Mouse (Mus musculus): ENCODE measurements around the gene Parvg. TPM values are rescaled to one million over a fixed set of nuclear protein-coding genes. Genes with fewer than 3 reads are reported as not detected.

Parvg gene
- polyA plus RNA-seq, 1 experiment from 2014 or later = 63.9 TPM

- no peaks in the 10 kb centered on the region for H3K79me2 ChIP-seq (ENCODE audit: inconsistent target)
These were observed 27.5 kb downstream of the Parvg start for GRCm38 (mm10) chr15:84351342-84351741.

GRCm38 (mm10) chr15:84351915-84352844, 28.4 kb downstream of the Parvg start:
- Histone ChIP-seq H3K27ac (no peak overlapping the region), H3K79me2 (ENCODE audit: inconsistent target) (no peaks in the 10 kb centered on the region), H3K4me3 (ENCODE audit: inconsistent target) (no peak overlapping the region), H3K36me3 (ENCODE audit: inconsistent target) (no peaks in the 10 kb centered on the region; the same call in 1 of the 2 replicates)
- 90% methylated on average over 21 of the region's 21 CpGs for WGBS (ENCODE audit: missing documents)

More at GRCm38 (mm10) chr15:84351342-84351741, 27.5 kb downstream of the Parvg start:
- Histone ChIP-seq H3K36me3 (ENCODE audit: inconsistent target) (peaks cover 4% of the 10 kb centered on the region; the same call in 1 of the 2 replicates), H3K27ac (no peak overlapping the region), H3K4me3 (ENCODE audit: inconsistent target) (no peak overlapping the region)
- 26% methylated on average over 7 of the region's 7 CpGs for WGBS (ENCODE audit: missing documents)

GRCm38 (mm10) chr15:84355081-84355480, 31.3 kb downstream of the Parvg start:
- 21% methylated on average over 5 of the region's 5 CpGs for WGBS (ENCODE audit: missing documents)
- H3K79me2 ChIP-seq (ENCODE audit: inconsistent target) = no peaks in the 10 kb centered on the region
- H3K36me3 ChIP-seq (ENCODE audit: inconsistent target) = no peaks in the 10 kb centered on the region
- no peak overlapping the region for H3K27ac ChIP-seq
- H3K4me3 ChIP-seq (ENCODE audit: inconsistent target) = no peak overlapping the region

GRCm38 (mm10) chr15:84364746-84365145, 40.9 kb downstream of the Parvg start:
- Histone ChIP-seq H3K79me2 (ENCODE audit: inconsistent target) (no peaks in the 10 kb centered on the region), H3K36me3 (ENCODE audit: inconsistent target) (no peaks in the 10 kb centered on the region), H3K27ac (no peak overlapping the region), H3K4me3 (ENCODE audit: inconsistent target) (no peak overlapping the region)
- 100% methylated on average over 3 of the region's 3 CpGs for WGBS (ENCODE audit: missing documents)

- no peak overlapping the region for H3K4me3 ChIP-seq (ENCODE audit: inconsistent target)
- 90% methylated on average over 17 of the region's 17 CpGs for WGBS (ENCODE audit: missing documents)
- H3K27ac ChIP-seq = no peak overlapping the region
- H3K79me2 ChIP-seq (ENCODE audit: inconsistent target) = no peaks in the 10 kb centered on the region
- H3K36me3 ChIP-seq (ENCODE audit: inconsistent target) = no peaks in the 10 kb centered on the region
These were observed 42.0 kb downstream of the Parvg start for GRCm38 (mm10) chr15:84365675-84366381.

GRCm38 (mm10) chr15:84366574-84366989, 42.8 kb downstream of the Parvg start:
- no peaks in the 10 kb centered on the region for H3K79me2 ChIP-seq (ENCODE audit: inconsistent target)
- H3K27ac ChIP-seq = no peak overlapping the region
- H3K36me3 ChIP-seq (ENCODE audit: inconsistent target) = no peaks in the 10 kb centered on the region
- H3K4me3 ChIP-seq (ENCODE audit: inconsistent target) = no peak overlapping the region
- WGBS (ENCODE audit: missing documents) = 91% methylated on average over 10 of the region's 10 CpGs

- no peaks in the 10 kb centered on the region for H3K36me3 ChIP-seq (ENCODE audit: inconsistent target)
- no peak overlapping the region for H3K4me3 ChIP-seq (ENCODE audit: inconsistent target)
- no peaks in the 10 kb centered on the region for H3K79me2 ChIP-seq (ENCODE audit: inconsistent target)
- 62% methylated on average over 8 of the region's 8 CpGs for WGBS (ENCODE audit: missing documents)
- no peak overlapping the region for H3K27ac ChIP-seq
These were observed 43.6 kb downstream of the Parvg start for GRCm38 (mm10) chr15:84367402-84367801.

GRCm38 (mm10) chr15:84372801-84373200, 49.0 kb downstream of the Parvg start:
- no peaks in the 10 kb centered on the region for H3K36me3 ChIP-seq (ENCODE audit: inconsistent target)
- H3K27ac ChIP-seq = no peak overlapping the region
- no peaks in the 10 kb centered on the region for H3K79me2 ChIP-seq (ENCODE audit: inconsistent target)
- H3K4me3 ChIP-seq (ENCODE audit: inconsistent target) = no peak overlapping the region
- WGBS (ENCODE audit: missing documents) = 78% methylated on average over 5 of the region's 5 CpGs

GRCm38 (mm10) chr15:84378734-84379133, 54.9 kb downstream of the Parvg start:
- Histone ChIP-seq H3K79me2 (ENCODE audit: inconsistent target) (no peaks in the 10 kb centered on the region), H3K4me3 (ENCODE audit: inconsistent target) (no peak overlapping the region), H3K27ac (no peak overlapping the region), H3K36me3 (ENCODE audit: inconsistent target) (no peaks in the 10 kb centered on the region)
- 92% methylated on average over 9 of the region's 9 CpGs for WGBS (ENCODE audit: missing documents)

- no peaks in the 10 kb centered on the region for H3K79me2 ChIP-seq (ENCODE audit: inconsistent target)
- no peak overlapping the region for H3K4me3 ChIP-seq (ENCODE audit: inconsistent target)
- WGBS (ENCODE audit: missing documents) = 21% methylated on average over 10 of the region's 10 CpGs
- no peak overlapping the region for H3K27ac ChIP-seq
- H3K36me3 ChIP-seq (ENCODE audit: inconsistent target) = no peaks in the 10 kb centered on the region
These were observed 56.4 kb downstream of the Parvg start for GRCm38 (mm10) chr15:84380181-84380580.

- no peak overlapping the region for H3K4me3 ChIP-seq (ENCODE audit: inconsistent target)
- no peaks in the 10 kb centered on the region for H3K36me3 ChIP-seq (ENCODE audit: inconsistent target)
- 31% methylated on average over 9 of the region's 9 CpGs for WGBS (ENCODE audit: missing documents)
- H3K79me2 ChIP-seq (ENCODE audit: inconsistent target) = no peaks in the 10 kb centered on the region
- H3K27ac ChIP-seq = no peak overlapping the region
These were observed 60.2 kb downstream of the Parvg start for GRCm38 (mm10) chr15:84384066-84384465.

- Histone ChIP-seq H3K36me3 (ENCODE audit: inconsistent target) (no peaks in the 10 kb centered on the region), H3K4me3 (ENCODE audit: inconsistent target) (no peak overlapping the region), H3K27ac (no peak overlapping the region), H3K79me2 (ENCODE audit: inconsistent target) (no peaks in the 10 kb centered on the region)
- 96% methylated on average over 8 of the region's 8 CpGs for WGBS (ENCODE audit: missing documents)
These were observed 62.3 kb downstream of the Parvg start for GRCm38 (mm10) chr15:84385995-84386565.

GRCm38 (mm10) chr15:84388698-84389131, 64.9 kb downstream of the Parvg start:
- H3K79me2 ChIP-seq (ENCODE audit: inconsistent target) = no peaks in the 10 kb centered on the region
- H3K36me3 ChIP-seq (ENCODE audit: inconsistent target) = no peaks in the 10 kb centered on the region
- H3K27ac ChIP-seq = no peak overlapping the region
- no peak overlapping the region for H3K4me3 ChIP-seq (ENCODE audit: inconsistent target)
- 43% methylated on average over 8 of the region's 8 CpGs for WGBS (ENCODE audit: missing documents)

- H3K4me3 ChIP-seq (ENCODE audit: inconsistent target) = no peak overlapping the region
- 93% methylated on average over 4 of the region's 4 CpGs for WGBS (ENCODE audit: missing documents)
- H3K79me2 ChIP-seq (ENCODE audit: inconsistent target) = no peaks in the 10 kb centered on the region
- no peaks in the 10 kb centered on the region for H3K36me3 ChIP-seq (ENCODE audit: inconsistent target)
- no peak overlapping the region for H3K27ac ChIP-seq
These were observed 68.3 kb downstream of the Parvg start for GRCm38 (mm10) chr15:84392131-84392530.

All from macrophage (primary cell).